Mouse (Mus musculus) forebrain, embryonic 15.5 days (tissue): ENCODE data around the gene Ppp1r35. TPM values are rescaled to one million over a fixed set of nuclear protein-coding genes. Genes with fewer than 3 reads are reported as not detected.

Experiments
- ATAC-seq: fragments of 200-750 bp; cut with Nextera tagmentation; replicated peaks from 2 replicates; pipeline ENCODE4 v1.8.0; 2017; ENCODE audit warnings: mild to moderate bottlenecking, moderate TSS enrichment, moderate library complexity
- H3K27ac ChIP-seq: fragments of 300-500 bp; sonication (generic); replicated peaks from 2 replicates; pipeline ENCODE4 v1.5.1; 2015; ENCODE audit warnings: mild to moderate bottlenecking, inconsistent platforms
- H3K27me3 ChIP-seq: fragments of 300-500 bp; sonication (generic); 2 replicates; pipeline ENCODE4 v1.6.1; 2015; ENCODE audit warnings: inconsistent platforms
- H3K36me3 ChIP-seq: fragments of 300-500 bp; sonication (generic); 2 replicates; pipeline ENCODE4 v1.6.1; 2015; ENCODE audit warnings: mild to moderate bottlenecking, inconsistent platforms
- H3K4me1 ChIP-seq: fragments of 300-500 bp; sonication (generic); 2 replicates; pipeline ENCODE4 v1.6.1; 2015; ENCODE audit warnings: inconsistent platforms
- H3K4me2 ChIP-seq: fragments of 300-500 bp; sonication (generic); replicated peaks from 2 replicates; pipeline ENCODE4 v1.6.1; 2015; ENCODE audit warnings: mild to moderate bottlenecking, inconsistent platforms
- H3K4me3 ChIP-seq: fragments of 300-500 bp; sonication (generic); 2 replicates; pipeline ENCODE4 v1.5.1; 2015; ENCODE audit warnings: mild to moderate bottlenecking, inconsistent platforms
- H3K9ac ChIP-seq: fragments of 300-500 bp; sonication (generic); replicated peaks from 2 replicates; pipeline ENCODE4 v1.6.1; 2015; ENCODE audit warnings: mild to moderate bottlenecking, inconsistent platforms
- H3K9me3 ChIP-seq: fragments of 300-500 bp; sonication (generic); 2 replicates; pipeline ENCODE4 v1.6.1; 2016; ENCODE audit warnings: inconsistent platforms
- WGBS: fragments of 180-500 bp; shearing (Covaris S2); methylation state at CpG from one replicate; pipeline ENCODE4 v1.1.7; 2015; ENCODE audit warnings: mixed read lengths; 5-methylcytosine and 5-hydroxymethylcytosine counted together
- polyA plus RNA-seq: library from polyadenylated mRNA; unstranded; fragments of >200 nt; fragmentation: Nextera tagmentation; extraction: Ambion mirVana; gene quantifications from 2 replicates; pipeline ENCODE4 v1.2.1, GENCODE M21; 2015

Ppp1r35 gene
- polyA plus RNA-seq, 1 experiment from 2014 or later, result 42.4 TPM

DNA sequence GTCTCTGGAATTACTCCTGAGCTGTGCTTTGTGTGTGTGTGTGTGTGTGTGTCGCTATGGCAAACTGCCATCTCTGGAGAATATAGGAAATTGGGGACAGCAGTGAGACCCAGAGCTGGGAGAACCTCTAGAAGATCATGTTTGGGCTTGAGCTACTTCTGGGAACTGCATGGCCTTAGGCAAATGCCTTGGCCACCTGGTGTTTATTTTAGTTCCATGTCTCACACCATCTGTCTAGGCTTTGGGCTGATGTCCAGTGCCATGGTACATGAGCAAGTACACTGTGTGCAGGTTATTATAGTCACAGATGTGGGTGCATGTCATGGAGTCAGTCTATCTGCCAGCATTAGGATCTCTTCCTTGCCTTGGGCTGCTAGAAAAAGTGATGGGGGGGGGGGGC, 44.0 kb downstream of the Ppp1r35 start:
- no peaks in the 10 kb centered on the region for H3K36me3 ChIP-seq
- no peak overlapping the region for H3K4me2 ChIP-seq
- no peak overlapping the region for H3K27ac ChIP-seq
- H3K4me3 ChIP-seq, result no peak overlapping the region
- no peaks in the 10 kb centered on the region for H3K4me1 ChIP-seq
- no peaks in the 10 kb centered on the region for H3K9me3 ChIP-seq
- no peak overlapping the region for H3K9ac ChIP-seq
- WGBS, result 84% methylated on average over 1 of the region's 1 CpGs
- no peaks in the 10 kb centered on the region for H3K27me3 ChIP-seq
- no peak for ATAC-seq

DNA sequence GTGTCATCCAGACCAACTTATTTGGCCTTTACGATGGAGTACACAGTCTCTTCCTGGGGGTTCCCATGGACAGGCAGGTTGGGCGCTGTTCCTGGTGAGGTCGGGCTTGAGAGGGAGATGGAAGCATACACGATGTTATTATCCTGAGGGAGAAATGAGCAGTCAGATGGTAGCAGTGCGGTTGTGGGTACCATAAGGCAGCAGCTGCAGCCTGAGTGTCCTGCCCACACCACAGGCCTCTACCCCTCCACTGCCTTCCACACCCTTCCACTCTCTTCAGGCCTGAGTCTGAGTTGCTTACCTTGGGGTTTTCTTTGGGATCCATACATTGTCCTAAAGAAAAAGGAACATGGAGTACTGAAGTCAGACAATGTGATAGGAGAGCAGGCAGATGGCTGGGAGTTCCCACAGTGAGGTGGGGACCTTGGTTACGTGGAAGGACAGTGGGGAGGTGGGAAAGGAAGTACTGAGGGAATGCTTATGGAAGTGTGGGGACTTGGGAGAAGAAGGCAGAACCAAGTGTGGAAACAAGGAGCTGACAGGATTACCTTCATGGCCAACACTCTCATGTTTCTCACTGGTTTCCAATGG, 44.9 kb downstream of the Ppp1r35 start:
- Histone ChIP-seq H3K9me3 (no peaks in the 10 kb centered on the region), H3K36me3 (no peaks in the 10 kb centered on the region), H3K4me2 (no peak overlapping the region), H3K4me1 (no peaks in the 10 kb centered on the region), H3K27me3 (no peaks in the 10 kb centered on the region), H3K27ac (no peak overlapping the region), H3K9ac (no peak overlapping the region), H3K4me3 (no peak overlapping the region)
- no peak for ATAC-seq
- 95% methylated on average over 6 of the region's 6 CpGs for WGBS

DNA sequence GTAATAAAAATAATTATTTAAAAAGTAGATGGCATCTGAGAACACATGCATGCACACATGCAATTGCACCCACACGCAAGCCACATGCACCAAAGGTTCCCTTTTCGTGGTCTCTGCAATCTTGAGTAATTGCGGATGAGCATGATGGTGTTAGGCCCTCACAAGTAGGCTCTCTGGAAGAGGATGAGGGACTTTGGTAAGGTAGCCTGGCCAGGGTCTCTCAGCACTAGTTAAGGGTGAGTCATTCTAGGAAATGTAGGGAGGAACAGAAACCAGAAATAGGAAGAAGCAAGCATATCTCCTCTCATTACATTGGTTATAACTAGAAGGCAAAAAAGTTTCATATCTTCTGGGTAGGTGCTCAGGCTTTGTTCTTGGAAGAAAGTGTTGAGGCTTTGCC, 46.4 kb downstream of the Ppp1r35 start:
- no peak overlapping the region for H3K9ac ChIP-seq
- no peak for ATAC-seq
- no peak overlapping the region for H3K4me2 ChIP-seq
- H3K27ac ChIP-seq, result no peak overlapping the region
- H3K27me3 ChIP-seq, result no peaks in the 10 kb centered on the region
- H3K4me1 ChIP-seq, result no peaks in the 10 kb centered on the region
- H3K9me3 ChIP-seq, result no peaks in the 10 kb centered on the region
- H3K4me3 ChIP-seq, result no peak overlapping the region
- 89% methylated on average over 3 of the region's 3 CpGs for WGBS
- no peaks in the 10 kb centered on the region for H3K36me3 ChIP-seq

DNA sequence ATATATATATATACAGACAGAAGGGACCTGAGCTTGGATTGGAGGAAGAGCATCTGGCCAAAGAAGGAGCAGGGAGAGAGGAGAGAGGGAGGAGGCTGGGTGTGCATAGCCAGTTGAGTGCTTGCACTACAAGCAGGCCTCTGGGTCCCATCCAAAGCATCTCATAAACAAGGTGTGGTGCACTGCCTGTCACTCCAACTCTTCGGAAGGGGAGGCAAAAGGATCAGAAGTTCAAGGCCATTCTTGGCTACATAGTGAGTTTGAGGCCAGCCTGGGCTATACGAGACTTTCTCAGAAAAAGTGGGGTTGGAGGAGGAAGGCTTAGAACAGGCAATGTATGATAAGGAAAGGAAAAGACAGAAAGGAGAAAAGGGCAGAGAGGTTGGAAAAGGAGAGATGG, 47.3 kb downstream of the Ppp1r35 start:
- Histone ChIP-seq H3K4me1 (no peaks in the 10 kb centered on the region), H3K4me3 (no peak overlapping the region), H3K4me2 (no peak overlapping the region), H3K27me3 (no peaks in the 10 kb centered on the region), H3K9ac (no peak overlapping the region), H3K27ac (no peak overlapping the region), H3K36me3 (no peaks in the 10 kb centered on the region), H3K9me3 (no peaks in the 10 kb centered on the region)
- no peak for ATAC-seq
- WGBS, result 82% methylated on average over 2 of the region's 2 CpGs

DNA sequence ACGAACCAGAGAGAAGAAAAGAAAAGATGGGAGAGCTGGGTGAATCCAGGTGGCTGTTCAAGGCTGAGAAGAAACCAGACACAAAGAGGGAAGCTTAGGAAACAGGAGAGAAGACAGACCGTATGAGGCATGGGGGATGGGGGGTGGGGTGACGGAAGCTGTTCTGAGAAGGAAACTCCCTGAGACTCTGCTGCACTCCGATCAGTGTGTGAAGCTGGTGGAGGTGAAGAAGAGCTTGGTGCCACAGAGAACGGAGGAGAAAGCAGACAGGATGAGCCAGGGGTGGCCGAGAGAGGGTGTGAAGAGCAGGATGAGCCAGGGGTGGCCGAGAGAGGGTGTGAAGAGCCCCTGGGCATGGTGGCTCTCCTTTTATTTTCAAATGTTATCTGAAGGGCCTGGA, 47.8 kb downstream of the Ppp1r35 start:
- no peaks in the 10 kb centered on the region for H3K4me1 ChIP-seq
- ATAC-seq, result no peak
- 66% methylated on average over 7 of the region's 7 CpGs for WGBS

DNA sequence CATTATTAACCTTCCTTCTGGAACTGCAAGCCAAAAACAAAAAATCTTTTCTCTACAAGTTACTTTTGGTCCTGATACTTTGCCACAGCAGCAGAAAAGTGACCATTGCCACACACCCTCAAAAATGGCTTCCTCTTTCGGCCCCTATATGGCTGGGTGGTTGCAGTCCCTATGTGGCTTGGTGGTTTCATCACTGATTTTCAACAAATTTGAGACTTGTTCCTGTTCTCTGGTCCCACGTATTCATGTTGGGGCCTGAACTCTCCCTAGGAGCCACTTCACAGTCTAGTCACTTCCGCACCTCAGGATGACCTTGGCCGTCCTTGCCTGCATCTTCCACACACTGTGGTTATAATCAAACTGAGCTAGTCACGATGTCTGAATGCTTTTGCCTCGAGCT, 50.0 kb downstream of the Ppp1r35 start:
- no peak overlapping the region for H3K4me2 ChIP-seq
- 87% methylated on average over 6 of the region's 6 CpGs for WGBS

More for the DNA sequence above, 47.8 kb downstream of the Ppp1r35 start:
- Histone ChIP-seq H3K27me3 (no peaks in the 10 kb centered on the region), H3K36me3 (no peaks in the 10 kb centered on the region), H3K27ac (no peak overlapping the region), H3K4me3 (no peak overlapping the region), H3K9ac (no peak overlapping the region), H3K4me2 (no peak overlapping the region), H3K9me3 (no peaks in the 10 kb centered on the region)

More for the DNA sequence above, 50.0 kb downstream of the Ppp1r35 start:
- no peak overlapping the region for H3K9ac ChIP-seq
- no peaks in the 10 kb centered on the region for H3K27me3 ChIP-seq
- H3K36me3 ChIP-seq, result no peaks in the 10 kb centered on the region
- H3K4me3 ChIP-seq, result no peak overlapping the region
- no peaks in the 10 kb centered on the region for H3K4me1 ChIP-seq
- ATAC-seq, result no peak
- H3K9me3 ChIP-seq, result no peaks in the 10 kb centered on the region
- no peak overlapping the region for H3K27ac ChIP-seq

Other genes starting within 250 kb of the Ppp1r35 start
- gene Epo, start 245.6 kb upstream of the Ppp1r35 start, polyA plus RNA-seq, result not detected in 2 replicates
- 535 and 578 TPM in 2 replicates for gene Gnb2, start 245.3 kb upstream of the Ppp1r35 start, polyA plus RNA-seq
- gene Actl6b, start 225.3 kb upstream of the Ppp1r35 start, polyA plus RNA-seq, result 250 and 259 TPM in 2 replicates
- gene Tfr2, start 209.0 kb upstream of the Ppp1r35 start, polyA plus RNA-seq, result 2.2 and 3.2 TPM in 2 replicates
- gene Mospd3, start 177.8 kb upstream of the Ppp1r35 start, polyA plus RNA-seq, result 46.3 and 47.3 TPM in 2 replicates
- gene Pcolce, start 165.1 kb upstream of the Ppp1r35 start, polyA plus RNA-seq, result 9.3 and 9.7 TPM in 2 replicates
- gene Fbxo24, start 149.8 kb upstream of the Ppp1r35 start, polyA plus RNA-seq, result 0.22 TPM in 1 of 2 replicates, not detected in the other
- gene Lrch4, start 149.7 kb upstream of the Ppp1r35 start, polyA plus RNA-seq, result 21.4 and 22.1 TPM in 2 replicates
- 6.9 and 7.8 TPM in 2 replicates for gene Gm20605, start 149.7 kb upstream of the Ppp1r35 start, polyA plus RNA-seq
- gene Sap25, start 137.5 kb upstream of the Ppp1r35 start, polyA plus RNA-seq, result 4.5 and 8.5 TPM in 2 replicates
- 0.11 TPM in 1 of 2 replicates, not detected in the other for gene Irs3, start 133.1 kb upstream of the Ppp1r35 start, polyA plus RNA-seq
- 21.2 and 22.7 TPM in 2 replicates for gene Agfg2, start 94.1 kb upstream of the Ppp1r35 start, polyA plus RNA-seq
- gene Nyap1, start 37.2 kb upstream of the Ppp1r35 start, polyA plus RNA-seq, result 43.6 and 45.6 TPM in 2 replicates
- gene Tsc22d4, start 33.1 kb upstream of the Ppp1r35 start, polyA plus RNA-seq, result 75.6 and 76.1 TPM in 2 replicates
- 12.3 and 12.6 TPM in 2 replicates for gene Mepce, start 8.8 kb downstream of the Ppp1r35 start, polyA plus RNA-seq
- 10.4 and 11.3 TPM in 2 replicates for gene Zcwpw1, start 8.9 kb downstream of the Ppp1r35 start, polyA plus RNA-seq
- 0.42 and 0.45 TPM in 2 replicates for gene Pilra, start 57.4 kb downstream of the Ppp1r35 start, polyA plus RNA-seq
- not detected in 2 replicates for gene Pilrb1, start 79.3 kb downstream of the Ppp1r35 start, polyA plus RNA-seq
- gene Pilrb2, start 93.0 kb downstream of the Ppp1r35 start, polyA plus RNA-seq, result not detected in 2 replicates
- not detected in 2 replicates for gene Cyp3a13, start 142.8 kb downstream of the Ppp1r35 start, polyA plus RNA-seq
- gene Gjc3, start 184.2 kb downstream of the Ppp1r35 start, polyA plus RNA-seq, result 0.11 TPM in 2 replicates
- gene Azgp1, start 202.7 kb downstream of the Ppp1r35 start, polyA plus RNA-seq, result not detected in 2 replicates
- not detected in 2 replicates for gene Smok3a, start 242.4 kb downstream of the Ppp1r35 start, polyA plus RNA-seq
- gene Smok3b, start 242.6 kb downstream of the Ppp1r35 start, polyA plus RNA-seq, result not detected in 2 replicates